Mouse (Mus musculus) forebrain, embryonic 11.5 days (tissue): ENCODE results near the gene Sinhcaf. TPM values are rescaled to one million over a fixed set of nuclear protein-coding genes. Genes with fewer than 3 reads are reported as not detected.

Source experiments
- ATAC-seq: fragments of 200-750 bp; cut with Nextera tagmentation; replicated peaks from 2 replicates; pipeline ENCODE4 v1.8.0; 2017; ENCODE audit warnings: moderate TSS enrichment; ENCODE audit not compliant: low FRiP score
- DNase-seq: peaks from one replicate; pipeline ENCODE4 v3.0.0-alpha.2; 2017; ENCODE audit warnings: low spot score
- H3K27ac ChIP-seq: fragments of 300-500 bp; sonication (generic); 2 replicates; pipeline ENCODE4 v1.5.1; 2014; ENCODE audit warnings: low read depth, low read length
- H3K27me3 ChIP-seq: fragments of 300-500 bp; sonication (generic); 2 replicates; pipeline ENCODE4 v1.6.1; 2014; ENCODE audit warnings: mild to moderate bottlenecking, low read length, mixed read lengths; ENCODE audit not compliant: control insufficient read depth, insufficient read depth
- H3K36me3 ChIP-seq: fragments of 300-500 bp; sonication (generic); 2 replicates; pipeline ENCODE4 v1.6.1; 2014; ENCODE audit warnings: mild to moderate bottlenecking, low read length, moderate library complexity, mixed read lengths; ENCODE audit not compliant: control insufficient read depth, insufficient read depth
- H3K4me1 ChIP-seq: fragments of 300-500 bp; sonication (generic); replicated peaks from 2 replicates; pipeline ENCODE4 v1.6.1; 2014; ENCODE audit warnings: low read length, mixed read lengths; ENCODE audit not compliant: control insufficient read depth, insufficient read depth
- H3K4me2 ChIP-seq: fragments of 300-500 bp; sonication (generic); 2 replicates; pipeline ENCODE4 v1.6.1; 2014; ENCODE audit warnings: low read depth, mild to moderate bottlenecking, low read length, moderate library complexity, mixed read lengths; ENCODE audit not compliant: severe bottlenecking
- H3K4me3 ChIP-seq: fragments of 300-500 bp; sonication (generic); 2 replicates; pipeline ENCODE4 v1.5.1; 2014; ENCODE audit warnings: low read depth, low read length
- H3K9ac ChIP-seq: fragments of 300-500 bp; sonication (generic); 2 replicates; pipeline ENCODE4 v1.6.1; 2014; ENCODE audit warnings: low read length
- H3K9me3 ChIP-seq: fragments of 300-500 bp; sonication (generic); 2 replicates; pipeline ENCODE4 v1.6.1; 2016; ENCODE audit warnings: low read length, mixed read lengths; ENCODE audit not compliant: control insufficient read depth
- WGBS: fragments of 180-500 bp; shearing (Covaris S2); extraction: QIAGEN DNeasy Blood & Tissue Kit; methylation state at CpG from one replicate; pipeline ENCODE4 v1.1.7; 2014; 5-methylcytosine and 5-hydroxymethylcytosine counted together
- polyA plus RNA-seq: library from polyadenylated mRNA; unstranded; fragments of >200 nt; fragmentation: Nextera tagmentation; extraction: Ambion mirVana; gene quantifications from 2 replicates; pipeline ENCODE4 v1.2.1, GENCODE M21; 2014

The Sinhcaf gene
- polyA plus RNA-seq, 1 experiment from 2014 or later = 305 TPM

DNA sequence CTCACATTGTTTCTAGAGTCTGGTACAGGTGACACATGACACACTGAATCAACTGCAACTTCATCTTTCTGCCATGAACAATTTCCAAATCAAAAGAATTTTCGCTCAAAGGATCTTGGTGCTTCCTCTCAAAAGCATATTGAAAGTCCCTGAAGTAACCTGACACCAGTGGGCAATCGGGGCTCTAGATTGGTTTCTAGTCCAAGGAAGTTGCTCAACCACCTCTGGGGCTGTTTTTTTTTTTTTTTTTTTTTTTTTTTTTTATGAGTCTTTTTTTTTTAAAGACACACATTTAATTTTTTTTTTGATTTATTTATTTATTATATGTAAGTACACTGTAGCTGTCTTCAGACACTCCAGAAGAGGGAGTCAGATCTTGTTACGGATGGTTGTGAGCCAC is 34.2 kb upstream of the Sinhcaf start:
- ATAC-seq (no peak), DNase-seq (no peak)
- H3K9ac ChIP-seq = no peak overlapping the region
- no peaks in the 10 kb centered on the region for H3K4me1 ChIP-seq
- WGBS = 71% methylated on average over 2 of the region's 3 CpGs
- H3K4me2 ChIP-seq = no peak overlapping the region
- no peak overlapping the region for H3K4me3 ChIP-seq
- H3K36me3 ChIP-seq = no peaks in the 10 kb centered on the region
- no peaks in the 10 kb centered on the region for H3K27me3 ChIP-seq
- H3K27ac ChIP-seq = no peak overlapping the region
- H3K9me3 ChIP-seq = no peaks in the 10 kb centered on the region

DNA sequence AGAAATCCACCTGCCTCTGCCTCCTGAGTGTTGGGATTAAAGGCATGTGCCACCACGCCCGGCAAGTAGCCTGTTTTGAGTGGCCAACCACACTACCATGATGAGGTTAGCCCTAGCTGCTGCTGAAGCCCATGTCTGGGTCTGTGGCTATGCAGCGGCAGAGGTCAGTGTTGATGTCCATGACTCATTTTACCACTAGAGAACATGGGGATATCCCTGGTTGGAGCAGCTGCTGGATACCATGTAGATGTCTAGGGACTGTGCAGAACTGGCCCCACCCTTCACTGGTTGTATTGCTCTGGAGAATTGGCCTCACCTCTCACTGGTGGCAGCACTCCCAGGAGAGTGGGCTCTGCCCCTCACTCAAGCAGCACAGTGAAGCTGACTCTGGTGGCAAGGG is 28.8 kb upstream of the Sinhcaf start:
- no peaks in the 10 kb centered on the region for H3K9me3 ChIP-seq
- H3K36me3 ChIP-seq = no peaks in the 10 kb centered on the region
- no peak for DNase-seq
- 0 out of 2 replicates have a peak, but pooled peaks have one; percentile 30 for ATAC-seq
- no peaks in the 10 kb centered on the region for H3K27me3 ChIP-seq
- H3K4me2 ChIP-seq = no peak overlapping the region
- H3K27ac ChIP-seq = no peak overlapping the region
- H3K4me1 ChIP-seq = peaks cover 6% of the 10 kb centered on the region; the same call in 1 of the 2 replicates
- H3K4me3 ChIP-seq = no peak overlapping the region
- H3K9ac ChIP-seq = no peak overlapping the region
- WGBS = 93% methylated on average over 3 of the region's 3 CpGs

DNA sequence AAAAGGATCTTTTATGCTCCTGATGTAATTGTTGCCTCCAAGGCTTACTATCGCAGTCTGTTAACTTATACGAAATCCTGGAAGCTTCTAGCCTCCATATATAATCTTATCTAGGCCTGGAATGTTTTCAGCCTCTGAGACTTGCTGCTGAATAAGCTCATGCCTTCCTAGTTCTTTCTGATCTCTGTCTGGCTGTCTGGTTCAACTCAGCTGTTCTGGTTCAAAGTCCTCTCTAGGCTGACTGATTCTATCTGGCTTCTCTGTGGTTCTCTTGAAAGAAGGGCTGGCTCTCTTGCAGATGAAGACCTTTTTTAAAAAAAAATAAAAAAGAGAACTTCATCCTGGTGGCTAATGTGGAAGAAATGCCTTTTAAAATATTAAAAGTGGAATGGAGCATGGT is 26.6 kb upstream of the Sinhcaf start:
- no peaks in the 10 kb centered on the region for H3K27me3 ChIP-seq
- H3K9me3 ChIP-seq = no peaks in the 10 kb centered on the region
- no peak overlapping the region for H3K4me2 ChIP-seq
- H3K9ac ChIP-seq = no peak overlapping the region
- no peak for DNase-seq
- no peak for ATAC-seq
- 75% methylated on average over 2 of the region's 2 CpGs for WGBS
- no peaks in the 10 kb centered on the region for H3K36me3 ChIP-seq
- H3K4me1 ChIP-seq = peaks cover 6% of the 10 kb centered on the region; the same call in 1 of the 2 replicates
- no peak overlapping the region for H3K27ac ChIP-seq
- no peak overlapping the region for H3K4me3 ChIP-seq

DNA sequence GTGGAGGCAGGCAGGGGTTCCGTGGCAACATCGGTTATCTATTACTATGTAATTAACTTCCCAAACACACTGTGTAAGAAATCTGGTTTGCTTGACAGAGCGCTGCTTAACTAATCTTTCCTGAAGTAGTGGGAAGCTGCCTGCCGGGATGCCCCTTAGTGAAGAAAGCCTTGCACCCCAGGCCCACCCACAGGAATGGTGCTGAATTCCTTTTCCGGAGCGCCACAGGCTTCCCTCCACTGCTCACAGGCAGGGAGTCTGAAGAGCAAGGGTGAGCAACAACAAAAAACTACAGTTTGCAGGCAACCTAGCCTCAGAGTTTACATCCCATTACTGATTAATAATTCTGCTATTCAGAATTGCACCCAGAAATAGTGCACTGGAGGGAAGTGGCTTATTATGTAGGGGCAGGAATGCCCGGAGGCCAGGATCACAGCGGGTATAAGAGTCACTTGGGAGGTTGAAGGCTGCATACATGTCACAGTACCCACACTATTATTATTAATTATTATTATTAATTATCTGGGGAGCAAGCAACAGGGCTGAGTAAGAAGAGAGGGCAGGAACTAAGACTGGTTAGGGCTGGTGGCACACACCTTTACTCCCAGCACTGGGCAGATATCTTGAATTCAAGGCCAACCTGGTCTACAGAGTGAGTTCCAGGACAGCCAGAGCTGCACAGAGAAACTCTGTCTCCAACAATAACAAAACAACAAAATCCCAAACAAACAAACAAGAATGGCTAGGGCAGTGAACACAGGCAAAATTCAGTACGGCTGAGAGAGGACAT is 26.0 kb upstream of the Sinhcaf start:
- H3K4me1 ChIP-seq = peaks cover 6% of the 10 kb centered on the region; the same call in 1 of the 2 replicates
- no peaks in the 10 kb centered on the region for H3K27me3 ChIP-seq
- H3K9ac ChIP-seq = 0 out of 2 replicates have a peak overlapping the region, but pooled peaks have one; percentile 7
- WGBS = 22% methylated on average over 9 of the region's 9 CpGs
- no peak overlapping the region for H3K4me2 ChIP-seq
- no peak overlapping the region for H3K4me3 ChIP-seq
- ATAC-seq (no peak), DNase-seq (no peak)
- H3K36me3 ChIP-seq = no peaks in the 10 kb centered on the region
- no peak overlapping the region for H3K27ac ChIP-seq
- H3K9me3 ChIP-seq = no peaks in the 10 kb centered on the region

DNA sequence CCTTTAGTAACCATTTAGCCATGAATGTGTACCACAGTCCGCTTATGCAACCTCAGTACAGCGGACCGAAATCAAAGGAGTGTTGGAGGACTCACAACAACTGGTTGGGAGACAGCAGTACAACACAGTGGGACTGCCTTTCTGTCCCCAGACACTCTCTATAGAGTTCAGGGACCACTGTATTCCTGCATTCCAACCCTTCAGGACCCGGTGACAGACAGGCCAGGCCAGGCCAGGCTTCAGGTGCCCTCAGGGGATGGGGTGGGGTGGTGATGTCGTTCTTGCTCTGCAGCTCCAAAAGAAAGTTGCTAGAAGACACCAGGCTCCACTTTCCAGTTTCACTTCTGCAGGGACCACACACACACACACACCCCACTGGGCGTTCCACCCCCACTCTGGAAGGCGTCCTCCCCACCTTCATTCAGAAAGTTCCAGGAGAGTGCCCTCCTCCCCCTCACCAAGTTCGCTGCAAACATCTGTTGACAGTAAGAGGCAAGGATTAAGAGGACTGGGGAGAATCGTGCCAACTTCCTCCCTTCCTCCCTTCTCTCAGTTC is 25.2 kb upstream of the Sinhcaf start:
- no peaks in the 10 kb centered on the region for H3K36me3 ChIP-seq
- H3K4me2 ChIP-seq = no peak overlapping the region
- H3K9me3 ChIP-seq = no peaks in the 10 kb centered on the region
- ATAC-seq (peak; percentile 42; the same call in 1 of the 2 replicates), DNase-seq (no peak)
- H3K27ac ChIP-seq = no peak overlapping the region
- WGBS = 36% methylated on average over 9 of the region's 9 CpGs
- H3K9ac ChIP-seq = no peak overlapping the region
- no peak overlapping the region for H3K4me3 ChIP-seq
- H3K4me1 ChIP-seq = peaks cover 6% of the 10 kb centered on the region; the same call in 1 of the 2 replicates
- no peaks in the 10 kb centered on the region for H3K27me3 ChIP-seq

DNA sequence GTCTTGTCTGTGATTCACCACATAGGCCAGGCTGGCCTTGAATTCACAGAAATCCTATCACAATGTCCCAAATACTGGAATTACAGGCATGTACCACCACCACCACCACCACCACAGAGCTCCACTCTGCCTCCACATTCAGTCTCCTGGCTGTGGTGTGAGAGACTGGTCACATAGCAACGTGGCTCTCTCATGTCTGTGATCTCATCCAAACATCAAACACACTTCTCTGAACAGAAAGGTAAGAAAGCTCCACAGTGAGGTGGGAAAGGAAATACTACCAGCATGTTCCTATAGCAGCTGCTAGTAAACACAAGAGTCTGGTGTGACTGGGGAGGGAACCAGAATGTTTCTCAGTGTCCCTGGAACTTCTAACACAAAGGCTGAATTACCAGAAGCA is 15.0 kb upstream of the Sinhcaf start:
- Histone ChIP-seq H3K36me3 (no peaks in the 10 kb centered on the region), H3K27me3 (no peaks in the 10 kb centered on the region), H3K9me3 (no peaks in the 10 kb centered on the region), H3K4me2 (no peak overlapping the region), H3K27ac (no peak overlapping the region), H3K9ac (no peak overlapping the region), H3K4me3 (no peak overlapping the region), H3K4me1 (no peaks in the 10 kb centered on the region)
- ATAC-seq = no peak
- 42% methylated on average over 1 of the region's 1 CpGs for WGBS
- no peak for DNase-seq

DNA sequence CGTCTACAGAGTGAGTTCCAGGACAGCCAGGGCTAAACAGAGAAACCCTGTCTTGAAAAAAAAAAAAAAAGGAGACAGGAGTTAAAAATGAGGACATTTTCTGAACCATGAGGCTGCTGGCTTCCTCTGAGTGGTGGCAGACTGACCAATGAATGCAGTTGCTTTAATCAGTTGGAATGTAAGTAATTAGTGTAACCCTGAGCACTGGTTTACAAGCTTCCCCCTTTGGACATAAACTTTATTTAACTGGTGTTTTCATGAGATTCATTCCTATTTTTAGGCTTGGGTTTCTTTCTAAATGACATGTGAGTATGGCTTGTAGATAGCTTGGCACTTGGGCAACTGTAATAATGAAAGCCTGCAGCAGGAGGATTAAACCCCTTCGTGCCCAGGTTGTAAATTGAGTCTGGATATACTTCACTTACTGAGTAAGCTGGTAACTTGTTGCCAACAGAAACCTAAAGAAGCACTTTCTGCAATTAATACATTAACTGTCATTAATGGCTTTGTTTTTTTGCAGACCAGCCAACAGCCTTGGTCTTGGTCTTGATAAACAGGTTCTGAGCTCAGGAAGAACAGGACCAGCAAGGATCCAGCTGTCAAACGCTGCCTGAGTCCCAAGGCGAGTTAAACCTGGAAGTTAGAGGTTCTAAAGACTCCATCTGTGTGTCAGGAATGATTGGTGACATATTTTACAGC is 13.4 kb upstream of the Sinhcaf start:
- Histone ChIP-seq H3K4me3 (no peak overlapping the region), H3K4me1 (no peaks in the 10 kb centered on the region), H3K4me2 (no peak overlapping the region), H3K9me3 (no peaks in the 10 kb centered on the region), H3K36me3 (no peaks in the 10 kb centered on the region), H3K9ac (no peak overlapping the region), H3K27me3 (no peaks in the 10 kb centered on the region), H3K27ac (no peak overlapping the region)
- ATAC-seq (no peak), DNase-seq (no peak)
- 67% methylated on average over 4 of the region's 4 CpGs for WGBS

DNA sequence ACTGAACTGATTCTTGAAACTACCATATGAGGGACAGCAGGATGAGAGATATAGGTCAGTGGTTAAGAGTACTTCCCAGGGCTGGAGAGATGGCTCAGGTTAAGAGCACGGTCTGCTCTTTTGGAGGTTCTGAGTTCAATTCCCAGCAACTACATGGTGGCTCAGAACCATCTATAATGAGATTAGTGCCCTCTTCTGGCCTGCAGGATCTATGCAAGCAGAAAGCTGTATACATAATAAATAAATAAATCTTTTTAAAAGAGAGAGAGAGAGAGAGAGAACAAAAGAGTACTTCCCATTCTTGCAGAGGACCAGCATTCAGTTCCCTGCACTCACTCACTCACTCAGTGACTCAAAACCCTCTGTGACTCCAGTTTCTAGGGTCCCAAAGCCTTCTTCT is 12.4 kb upstream of the Sinhcaf start:
- 97% methylated on average over 1 of the region's 1 CpGs for WGBS

More for the DNA sequence above, 12.4 kb upstream of the Sinhcaf start:
- ATAC-seq = no peak
- H3K27ac ChIP-seq = no peak overlapping the region
- H3K27me3 ChIP-seq = no peaks in the 10 kb centered on the region
- DNase-seq = no peak
- no peaks in the 10 kb centered on the region for H3K4me1 ChIP-seq
- no peaks in the 10 kb centered on the region for H3K36me3 ChIP-seq
- no peak overlapping the region for H3K9ac ChIP-seq
- no peaks in the 10 kb centered on the region for H3K9me3 ChIP-seq
- no peak overlapping the region for H3K4me3 ChIP-seq
- H3K4me2 ChIP-seq = no peak overlapping the region
